Mouse (Mus musculus) heart, postnatal 0 days (tissue): ENCODE data around the gene Pacsin2.

Experiments used
- CTCF ChIP-seq: IDR thresholded peaks from 2 replicates; pipeline ENCODE4 v1.5.1; 2016; ENCODE audit warnings: antibody characterized with exemption, control low read depth, low read depth
- EP300 ChIP-seq: IDR thresholded peaks from 2 replicates; pipeline ENCODE4 v1.6.1; 2016; ENCODE audit warnings: antibody characterized with exemption, low read depth

- TF ChIP-seq EP300 (no peak), CTCF (no peak)
Measured at GRCm38 (mm10) chr15:83455637-83456036, 8.8 kb downstream of the Pacsin2 start.
